Mouse (Mus musculus) heart, embryonic 11.5 days (tissue): ENCODE measurements around the gene Irf7. TPM values are rescaled to one million over a fixed set of nuclear protein-coding genes. Genes with fewer than 3 reads are reported as not detected.

Experiments
- ATAC-seq: fragments of 200-750 bp; cut with Nextera tagmentation; replicated peaks from 2 replicates; pipeline ENCODE4 v1.8.0; 2017; ENCODE audit warnings: moderate library complexity; ENCODE audit not compliant: insufficient number of reproducible peaks, low FRiP score, low TSS enrichment
- H3K27ac ChIP-seq: fragments of 300-500 bp; sonication (generic); 2 replicates; pipeline ENCODE4 v1.5.1; 2014; ENCODE audit warnings: mild to moderate bottlenecking, low read depth, low read length
- H3K27me3 ChIP-seq: fragments of 300-500 bp; sonication (generic); 2 replicates; pipeline ENCODE4 v1.6.1; 2014; ENCODE audit warnings: mild to moderate bottlenecking, low read length, mixed read lengths; ENCODE audit not compliant: control insufficient read depth, insufficient read depth
- H3K36me3 ChIP-seq: fragments of 300-500 bp; sonication (generic); 2 replicates; pipeline ENCODE4 v1.6.1; 2014; ENCODE audit warnings: mild to moderate bottlenecking, low read length, moderate library complexity, mixed read lengths; ENCODE audit not compliant: control insufficient read depth, insufficient read depth
- H3K4me1 ChIP-seq: fragments of 300-500 bp; sonication (generic); 2 replicates; pipeline ENCODE4 v1.6.1; 2014; ENCODE audit warnings: low read length; ENCODE audit not compliant: control insufficient read depth, insufficient read depth
- H3K4me2 ChIP-seq: fragments of 300-500 bp; sonication (generic); 2 replicates; pipeline ENCODE4 v1.6.1; 2014; ENCODE audit warnings: mild to moderate bottlenecking, moderate library complexity
- H3K4me3 ChIP-seq: fragments of 300-500 bp; sonication (generic); 2 replicates; pipeline ENCODE4 v1.5.1; 2014; ENCODE audit warnings: low read depth, low read length
- H3K9ac ChIP-seq: fragments of 300-500 bp; sonication (generic); 2 replicates; pipeline ENCODE4 v1.6.1; 2014; ENCODE audit warnings: mild to moderate bottlenecking, low read depth, low read length, moderate library complexity
- H3K9me3 ChIP-seq: fragments of 300-500 bp; sonication (generic); replicated peaks from 2 replicates; pipeline ENCODE4 v1.6.1; 2016; ENCODE audit warnings: low read length; ENCODE audit not compliant: control insufficient read depth
- WGBS: fragments of 180-500 bp; shearing (Covaris S2); extraction: QIAGEN DNeasy Blood & Tissue Kit; methylation state at CpG from one replicate; pipeline ENCODE4 v1.1.7; 2014; ENCODE audit not compliant: insufficient replicate concordance; 5-methylcytosine and 5-hydroxymethylcytosine counted together
- polyA plus RNA-seq: library from polyadenylated mRNA; unstranded; fragments of >200 nt; fragmentation: Nextera tagmentation; extraction: Ambion mirVana; gene quantifications from 2 replicates; pipeline ENCODE4 v1.2.1, GENCODE M21; 2014

Gene Irf7
- polyA plus RNA-seq, 1 experiment from 2014 or later, result 1.2 TPM

DNA sequence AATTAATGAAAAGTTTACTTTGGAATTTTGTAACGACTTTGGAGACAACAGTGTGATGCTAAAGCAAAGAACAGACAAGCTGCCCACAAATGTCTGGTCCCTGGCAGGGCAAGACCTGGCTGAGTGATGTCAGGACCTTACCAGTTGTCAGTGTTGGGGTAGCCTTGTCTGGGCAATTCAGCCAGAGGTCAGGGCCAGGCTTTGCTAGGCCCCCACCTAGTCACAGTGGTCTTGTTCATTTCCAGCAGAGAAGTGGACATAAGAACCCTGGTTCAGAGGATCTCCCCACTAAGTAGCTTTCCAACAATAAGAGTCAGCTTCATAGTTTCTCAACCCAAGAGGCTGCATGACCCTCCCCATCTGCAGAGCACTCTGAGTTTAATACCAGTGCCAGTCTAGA is 45.9 kb downstream of the Irf7 start:
- H3K4me2 ChIP-seq, result peak overlapping the region; percentile 92
- no peaks in the 10 kb centered on the region for H3K27me3 ChIP-seq
- H3K36me3 ChIP-seq, result no peaks in the 10 kb centered on the region
- 87% methylated on average over 1 of the region's 1 CpGs for WGBS
- no peaks in the 10 kb centered on the region for H3K9me3 ChIP-seq
- peak overlapping the region; percentile 68 for H3K4me3 ChIP-seq
- peaks cover 27% of the 10 kb centered on the region for H3K4me1 ChIP-seq
- no peak for ATAC-seq
- no peak overlapping the region for H3K27ac ChIP-seq
- peak overlapping the region; percentile 87; the same call in 1 of the 2 replicates for H3K9ac ChIP-seq

- Histone ChIP-seq H3K27ac (no peak overlapping the region), H3K4me2 (peak overlapping the region; percentile 92; the same call in 1 of the 2 replicates), H3K4me3 (no peak overlapping the region), H3K4me1 (peaks cover 32% of the 10 kb centered on the region), H3K36me3 (no peaks in the 10 kb centered on the region), H3K9me3 (no peaks in the 10 kb centered on the region), H3K9ac (peak overlapping the region; percentile 34; the same call in 1 of the 2 replicates), H3K27me3 (no peaks in the 10 kb centered on the region)
- WGBS, result 92% methylated on average over 1 of the region's 1 CpGs
- ATAC-seq, result no peak
Measured at GRCm38 (mm10) chr7:141219558-141220099, 46.7 kb downstream of the Irf7 start.

DNA sequence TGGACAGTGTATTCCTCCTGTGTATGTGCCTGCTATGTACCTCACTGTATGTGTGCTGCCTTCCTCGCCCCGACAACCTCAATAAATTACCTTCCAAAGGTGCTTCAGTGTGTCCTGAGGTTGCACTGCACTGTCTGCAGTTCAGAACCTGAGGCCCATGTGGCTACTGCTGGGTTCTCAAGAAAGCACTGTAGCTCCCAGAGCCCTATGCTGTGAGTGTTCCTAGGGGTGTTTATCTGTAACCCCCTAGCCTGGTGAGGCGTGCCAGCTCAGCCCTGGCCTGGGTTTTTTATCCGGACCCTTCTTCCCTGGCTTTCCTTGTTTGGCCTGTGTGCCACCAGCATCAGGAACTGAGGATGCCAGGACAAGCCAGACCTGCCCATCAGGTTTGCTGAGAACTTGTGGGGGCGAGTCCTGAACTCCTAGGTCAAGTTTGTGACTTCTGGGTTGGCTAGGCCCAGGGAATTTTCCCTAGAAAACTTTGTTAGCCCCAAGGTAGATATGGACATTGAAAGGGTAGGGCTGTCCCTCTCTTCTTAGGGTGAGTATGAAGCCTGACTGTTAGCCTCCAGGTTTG is 47.6 kb downstream of the Irf7 start:
- ATAC-seq, result no peak
- no peaks in the 10 kb centered on the region for H3K9me3 ChIP-seq
- H3K4me1 ChIP-seq, result peaks cover 32% of the 10 kb centered on the region
- no peak overlapping the region for H3K4me2 ChIP-seq
- no peak overlapping the region for H3K27ac ChIP-seq
- WGBS, result 86% methylated on average over 5 of the region's 5 CpGs
- H3K36me3 ChIP-seq, result no peaks in the 10 kb centered on the region
- no peak overlapping the region for H3K9ac ChIP-seq
- no peak overlapping the region for H3K4me3 ChIP-seq
- no peaks in the 10 kb centered on the region for H3K27me3 ChIP-seq

DNA sequence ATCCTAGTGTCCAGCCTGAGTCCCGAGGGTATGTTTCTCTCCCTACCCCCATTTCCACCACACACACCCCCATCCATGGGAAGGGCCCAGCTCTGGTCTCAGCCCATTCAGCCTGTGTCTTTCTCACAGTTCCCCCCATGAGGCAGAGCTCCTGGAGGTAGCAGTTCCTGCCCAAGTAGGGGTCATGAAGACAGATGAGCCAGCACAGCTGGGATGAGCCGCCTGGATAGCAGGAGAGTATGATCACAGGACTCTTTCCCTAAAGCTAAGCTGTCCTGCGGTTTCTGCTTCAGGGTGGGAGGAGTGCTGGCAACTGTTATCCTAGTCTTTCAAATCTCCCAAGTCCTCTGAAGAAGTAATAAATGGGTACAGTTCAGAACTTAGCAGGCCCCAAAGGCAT is 48.1 kb downstream of the Irf7 start:
- H3K27ac ChIP-seq, result no peak overlapping the region
- peaks cover 32% of the 10 kb centered on the region for H3K4me1 ChIP-seq
- H3K9ac ChIP-seq, result no peak overlapping the region
- H3K27me3 ChIP-seq, result no peaks in the 10 kb centered on the region
- no peaks in the 10 kb centered on the region for H3K36me3 ChIP-seq
- no peaks in the 10 kb centered on the region for H3K9me3 ChIP-seq
- no peak overlapping the region for H3K4me2 ChIP-seq
- H3K4me3 ChIP-seq, result no peak overlapping the region
- 84% methylated on average over 3 of the region's 3 CpGs for WGBS
- ATAC-seq, result no peak

- ATAC-seq, result no peak
- no peak overlapping the region for H3K9ac ChIP-seq
- no peaks in the 10 kb centered on the region for H3K36me3 ChIP-seq
- no peak overlapping the region for H3K4me3 ChIP-seq
- no peaks in the 10 kb centered on the region for H3K9me3 ChIP-seq
- 88% methylated on average over 17 of the region's 17 CpGs for WGBS
- H3K4me2 ChIP-seq, result no peak overlapping the region
- no peak overlapping the region for H3K27ac ChIP-seq
- H3K27me3 ChIP-seq, result no peaks in the 10 kb centered on the region
- peaks cover 28% of the 10 kb centered on the region for H3K4me1 ChIP-seq
Measured at GRCm38 (mm10) chr7:141217343-141218013, 48.8 kb downstream of the Irf7 start.

DNA sequence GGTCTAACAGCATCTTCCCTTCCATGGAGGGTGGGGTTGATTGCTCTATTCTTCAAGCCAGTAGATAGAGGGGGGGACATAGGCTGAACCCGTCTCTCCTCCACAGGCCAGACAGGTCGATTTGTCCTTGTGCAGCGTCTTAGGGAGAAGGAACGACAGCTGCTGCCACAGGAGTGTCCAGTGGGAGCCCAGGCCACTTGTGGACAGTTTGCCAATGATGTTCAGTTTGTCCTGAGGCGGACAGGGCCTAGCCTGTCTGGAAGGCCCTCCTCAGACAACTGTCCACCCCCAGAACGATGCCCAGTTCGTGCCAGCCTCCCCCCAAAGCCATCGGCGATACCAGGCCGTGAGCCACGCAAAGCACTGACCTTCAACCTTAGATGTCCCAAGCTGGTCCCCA is 49.4 kb downstream of the Irf7 start:
- WGBS, result 83% methylated on average over 11 of the region's 11 CpGs
- H3K4me3 ChIP-seq, result peak overlapping the region; percentile 76; the same call in 1 of the 2 replicates
- H3K9ac ChIP-seq, result peak overlapping the region; percentile 80
- H3K9me3 ChIP-seq, result no peaks in the 10 kb centered on the region
- peaks cover 22% of the 10 kb centered on the region for H3K4me1 ChIP-seq
- ATAC-seq, result no peak
- no peaks in the 10 kb centered on the region for H3K27me3 ChIP-seq
- H3K4me2 ChIP-seq, result peak overlapping the region; percentile 95
- H3K27ac ChIP-seq, result no peak overlapping the region
- H3K36me3 ChIP-seq, result no peaks in the 10 kb centered on the region

DNA sequence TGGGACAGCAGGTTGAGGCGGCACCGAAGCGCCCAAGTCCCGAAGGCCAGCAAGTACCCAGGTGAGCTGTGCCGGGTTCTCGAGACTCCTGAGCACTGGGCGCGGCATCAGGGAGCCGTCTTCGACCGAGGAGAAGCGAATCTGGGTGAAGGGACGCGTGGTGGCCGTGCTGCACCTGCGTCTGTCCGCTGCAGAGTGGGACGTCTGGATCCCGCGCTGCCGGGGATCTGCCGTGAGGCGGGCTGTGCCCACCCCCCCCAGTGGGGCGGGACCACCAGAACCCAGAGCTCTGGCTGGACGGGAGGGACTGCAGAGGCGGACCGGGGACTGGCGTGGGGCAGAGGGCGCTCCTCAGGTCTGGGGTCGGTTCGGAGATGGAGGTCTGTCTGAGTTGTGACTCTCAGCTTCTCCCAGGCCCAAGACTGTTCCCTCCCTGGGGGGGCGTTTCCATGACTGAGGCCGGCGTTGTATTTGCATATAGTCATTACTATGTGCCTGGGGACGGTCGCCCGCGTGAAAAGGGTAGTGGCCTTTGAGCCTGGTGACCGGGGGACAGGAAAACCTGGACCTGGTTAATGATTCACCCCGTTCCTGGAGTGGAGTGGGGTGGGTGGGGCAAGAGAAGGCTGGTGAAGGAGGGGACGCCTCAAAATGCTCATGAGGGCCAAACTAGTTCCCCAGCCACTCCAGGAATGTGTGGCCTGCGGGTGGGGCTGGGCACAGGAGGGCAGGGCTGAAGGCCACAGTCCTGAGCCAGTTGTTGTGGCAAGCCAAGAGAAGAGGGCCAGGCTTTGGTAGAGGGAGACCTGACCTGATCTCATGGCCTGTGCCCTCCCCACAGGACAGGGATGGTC is 50.2 kb downstream of the Irf7 start:
- Histone ChIP-seq H3K27ac (peak overlapping the region; percentile 70), H3K36me3 (no peaks in the 10 kb centered on the region), H3K9ac (peak overlapping the region; percentile 80), H3K9me3 (no peaks in the 10 kb centered on the region), H3K4me3 (peak overlapping the region; percentile 76), H3K4me2 (peak overlapping the region; percentile 95), H3K27me3 (no peaks in the 10 kb centered on the region), H3K4me1 (peaks cover 20% of the 10 kb centered on the region)
- peak; percentile 68 for ATAC-seq
- 2% methylated on average over 42 of the region's 42 CpGs for WGBS

DNA sequence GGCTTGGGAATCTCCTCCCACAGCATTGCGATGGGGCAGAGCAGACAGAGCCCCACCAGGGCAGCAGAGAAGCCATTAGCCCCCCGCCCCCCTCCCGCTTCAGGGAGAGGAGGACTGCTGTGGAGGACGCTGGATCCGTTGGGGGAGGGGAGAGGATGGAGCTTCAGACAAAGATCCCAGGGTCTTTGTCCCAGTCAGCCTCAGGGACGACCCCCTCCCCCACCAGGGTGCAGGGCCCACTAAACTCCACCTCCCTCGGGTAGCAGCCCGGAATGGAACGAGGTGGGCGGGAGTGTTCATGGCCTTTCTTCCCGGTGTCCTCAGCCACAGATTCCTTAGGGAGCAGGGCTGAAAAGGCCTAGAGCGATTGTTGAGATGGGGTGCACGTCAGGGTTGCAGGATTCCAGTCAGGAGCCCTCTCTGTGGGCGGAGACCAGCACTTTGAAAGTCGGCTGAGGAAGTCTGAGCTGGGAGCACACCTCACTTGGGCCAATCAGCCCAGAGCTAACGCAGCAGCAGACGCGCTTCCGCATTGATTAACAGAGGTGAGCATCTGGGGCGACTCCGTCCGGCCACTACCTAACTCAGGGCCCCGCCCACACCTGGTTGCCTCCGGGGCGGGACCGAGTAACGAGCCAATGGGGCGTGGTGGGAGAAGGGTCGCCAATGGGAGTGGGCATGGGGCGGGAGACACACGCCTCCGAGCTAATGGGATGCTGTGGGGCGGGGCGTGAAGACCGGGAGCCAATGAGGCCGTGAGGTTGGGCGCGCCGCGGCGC is 51.0 kb downstream of the Irf7 start, which contains the start of gene Rassf7:
TSS of gene Rassf7 (plus strand) at position 760 of the 779 bp plus-strand sequence.
- no peaks in the 10 kb centered on the region for H3K36me3 ChIP-seq
- under 1% methylated on average over 41 of the region's 41 CpGs for WGBS
- H3K27ac ChIP-seq, result peak within 1 kb of the TSS; percentile 70
- H3K27me3 ChIP-seq, result no peaks in the 10 kb centered on the region
- peak within 1 kb of the TSS; percentile 95 for H3K4me2 ChIP-seq
- H3K9me3 ChIP-seq, result no peaks in the 10 kb centered on the region
- peak; percentile 96 for ATAC-seq
- H3K9ac ChIP-seq, result peak within 1 kb of the TSS; percentile 80
- peaks cover 15% of the 10 kb centered on the region for H3K4me1 ChIP-seq
- H3K4me3 ChIP-seq, result peak within 1 kb of the TSS; percentile 76
